Mouse (Mus musculus): Measurements from ENCODE around the gene Gtf2f2. TPM values are rescaled to one million over a fixed set of nuclear protein-coding genes. Genes with fewer than 3 reads are reported as not detected.

Gtf2f2 gene
- polyA plus RNA-seq, 1 experiment from 2014 or later: 39.5 TPM

GRCm38 (mm10) chr14:75989168-75989567 lies 21.5 kb downstream of the Gtf2f2 start:
- no peak overlapping the region for H3K4me2 ChIP-seq (replicated peaks)
- no peak for ATAC-seq (ENCODE audit: insufficient number of reproducible peaks, insufficient read depth, low FRiP score, low TSS enrichment)
- H3K9me3 ChIP-seq: no peaks in the 10 kb centered on the region
- no peak overlapping the region for H3K9ac ChIP-seq
- H3K36me3 ChIP-seq: no peaks in the 10 kb centered on the region
- no peaks in the 10 kb centered on the region for H3K4me1 ChIP-seq
- no peak overlapping the region for H3K27ac ChIP-seq
- H3K27me3 ChIP-seq: no peaks in the 10 kb centered on the region
- H3K4me3 ChIP-seq: no peak overlapping the region
- WGBS: 82% methylated on average over 1 of the region's 1 CpGs

- no peak for ATAC-seq (ENCODE audit: insufficient number of reproducible peaks, insufficient read depth, low FRiP score, low TSS enrichment)
- Histone ChIP-seq H3K27ac (no peak overlapping the region), H3K36me3 (no peaks in the 10 kb centered on the region), H3K9me3 (no peaks in the 10 kb centered on the region), H3K9ac (no peak overlapping the region), H3K4me2 (replicated peaks) (no peak overlapping the region), H3K27me3 (no peaks in the 10 kb centered on the region), H3K4me3 (no peak overlapping the region), H3K4me1 (no peaks in the 10 kb centered on the region)
- 82% methylated on average over 7 of the region's 7 CpGs for WGBS
Observed at GRCm38 (mm10) chr14:75986878-75987483, 23.7 kb downstream of the Gtf2f2 start.

- H3K9me3 ChIP-seq: no peaks in the 10 kb centered on the region
- H3K4me2 ChIP-seq (replicated peaks): no peak overlapping the region
- no peaks in the 10 kb centered on the region for H3K36me3 ChIP-seq
- no peak overlapping the region for H3K4me3 ChIP-seq
- no peak overlapping the region for H3K9ac ChIP-seq
- ATAC-seq (ENCODE audit: insufficient number of reproducible peaks, insufficient read depth, low FRiP score, low TSS enrichment): no peak
- 57% methylated on average over 4 of the region's 4 CpGs for WGBS
- H3K27ac ChIP-seq: no peak overlapping the region
- H3K4me1 ChIP-seq: no peaks in the 10 kb centered on the region
- no peaks in the 10 kb centered on the region for H3K27me3 ChIP-seq
Observed at GRCm38 (mm10) chr14:75985112-75985511, 25.6 kb downstream of the Gtf2f2 start.

- no peaks in the 10 kb centered on the region for H3K9me3 ChIP-seq
- H3K9ac ChIP-seq: no peak overlapping the region
- no peak for ATAC-seq (ENCODE audit: insufficient number of reproducible peaks, insufficient read depth, low FRiP score, low TSS enrichment)
- no peaks in the 10 kb centered on the region for H3K27me3 ChIP-seq
- no peaks in the 10 kb centered on the region for H3K4me1 ChIP-seq
- 85% methylated on average over 2 of the region's 2 CpGs for WGBS
- no peak overlapping the region for H3K27ac ChIP-seq
- H3K4me2 ChIP-seq (replicated peaks): no peak overlapping the region
- H3K4me3 ChIP-seq: no peak overlapping the region
- no peaks in the 10 kb centered on the region for H3K36me3 ChIP-seq
Observed at GRCm38 (mm10) chr14:75983891-75984290, 26.8 kb downstream of the Gtf2f2 start.

GRCm38 (mm10) chr14:75981231-75981630 lies 29.4 kb downstream of the Gtf2f2 start:
- 74% methylated on average over 3 of the region's 3 CpGs for WGBS
- Histone ChIP-seq H3K36me3 (no peaks in the 10 kb centered on the region), H3K4me2 (replicated peaks) (no peak overlapping the region), H3K9me3 (no peaks in the 10 kb centered on the region), H3K4me3 (no peak overlapping the region), H3K27me3 (no peaks in the 10 kb centered on the region), H3K9ac (no peak overlapping the region), H3K4me1 (no peaks in the 10 kb centered on the region), H3K27ac (no peak overlapping the region)
- ATAC-seq (ENCODE audit: insufficient number of reproducible peaks, insufficient read depth, low FRiP score, low TSS enrichment): no peak

- Histone ChIP-seq H3K4me2 (replicated peaks) (no peak overlapping the region), H3K27me3 (no peaks in the 10 kb centered on the region), H3K4me1 (peaks cover 4% of the 10 kb centered on the region; the same call in 1 of the 2 replicates), H3K9me3 (no peaks in the 10 kb centered on the region), H3K4me3 (no peak overlapping the region), H3K27ac (no peak overlapping the region), H3K9ac (no peak overlapping the region), H3K36me3 (no peaks in the 10 kb centered on the region)
- WGBS: 52% methylated on average over 3 of the region's 3 CpGs
- ATAC-seq (ENCODE audit: insufficient number of reproducible peaks, insufficient read depth, low FRiP score, low TSS enrichment): no peak
Observed at GRCm38 (mm10) chr14:75976107-75976506, 34.6 kb downstream of the Gtf2f2 start.

GRCm38 (mm10) chr14:75967291-75967690 lies 43.4 kb downstream of the Gtf2f2 start:
- ATAC-seq (ENCODE audit: insufficient number of reproducible peaks, insufficient read depth, low FRiP score, low TSS enrichment): no peak
- Histone ChIP-seq H3K36me3 (no peaks in the 10 kb centered on the region), H3K27me3 (no peaks in the 10 kb centered on the region), H3K9me3 (no peaks in the 10 kb centered on the region), H3K4me1 (peaks cover 4% of the 10 kb centered on the region), H3K4me3 (no peak overlapping the region), H3K4me2 (replicated peaks) (no peak overlapping the region), H3K27ac (no peak overlapping the region), H3K9ac (no peak overlapping the region)
- 74% methylated on average over 5 of the region's 5 CpGs for WGBS

- Histone ChIP-seq H3K4me3 (no peak overlapping the region), H3K4me2 (replicated peaks) (no peak overlapping the region), H3K27me3 (no peaks in the 10 kb centered on the region), H3K36me3 (no peaks in the 10 kb centered on the region), H3K9ac (no peak overlapping the region), H3K4me1 (peaks cover 4% of the 10 kb centered on the region), H3K27ac (no peak overlapping the region), H3K9me3 (no peaks in the 10 kb centered on the region)
- no peak for ATAC-seq (ENCODE audit: insufficient number of reproducible peaks, insufficient read depth, low FRiP score, low TSS enrichment)
- WGBS: 92% methylated on average over 1 of the region's 1 CpGs
Observed at GRCm38 (mm10) chr14:75964433-75964832, 46.2 kb downstream of the Gtf2f2 start.

- Histone ChIP-seq H3K27me3 (no peaks in the 10 kb centered on the region), H3K4me1 (peaks cover 4% of the 10 kb centered on the region), H3K27ac (no peak overlapping the region), H3K4me2 (replicated peaks) (no peak overlapping the region), H3K4me3 (no peak overlapping the region), H3K9ac (no peak overlapping the region), H3K9me3 (no peaks in the 10 kb centered on the region), H3K36me3 (no peaks in the 10 kb centered on the region)
- WGBS: 76% methylated on average over 5 of the region's 5 CpGs
- no peak for ATAC-seq (ENCODE audit: insufficient number of reproducible peaks, insufficient read depth, low FRiP score, low TSS enrichment)
Observed at GRCm38 (mm10) chr14:75964000-75964399, 46.7 kb downstream of the Gtf2f2 start.

GRCm38 (mm10) chr14:75963215-75963614 lies 47.5 kb downstream of the Gtf2f2 start:
- Histone ChIP-seq H3K36me3 (no peaks in the 10 kb centered on the region), H3K9me3 (no peaks in the 10 kb centered on the region), H3K4me1 (peaks cover 4% of the 10 kb centered on the region), H3K27me3 (no peaks in the 10 kb centered on the region), H3K4me2 (replicated peaks) (no peak overlapping the region), H3K4me3 (no peak overlapping the region), H3K27ac (no peak overlapping the region), H3K9ac (no peak overlapping the region)
- WGBS: 55% methylated on average over 5 of the region's 5 CpGs
- ATAC-seq (ENCODE audit: insufficient number of reproducible peaks, insufficient read depth, low FRiP score, low TSS enrichment): no peak

- Histone ChIP-seq H3K9me3 (no peaks in the 10 kb centered on the region), H3K9ac (no peak overlapping the region), H3K4me2 (replicated peaks) (no peak overlapping the region), H3K4me3 (no peak overlapping the region), H3K27me3 (no peaks in the 10 kb centered on the region), H3K27ac (no peak overlapping the region), H3K36me3 (no peaks in the 10 kb centered on the region), H3K4me1 (peaks cover 4% of the 10 kb centered on the region)
- 77% methylated on average over 9 of the region's 9 CpGs for WGBS
- no peak for ATAC-seq (ENCODE audit: insufficient number of reproducible peaks, insufficient read depth, low FRiP score, low TSS enrichment)
Observed at GRCm38 (mm10) chr14:75962250-75962649, 48.4 kb downstream of the Gtf2f2 start.

GRCm38 (mm10) chr14:75954766-75955165 lies 55.9 kb downstream of the Gtf2f2 start, which contains the start of gene Kctd4:
Kctd4 (plus strand) TSS chr14:75955009.
- Histone ChIP-seq H3K4me3 (no peak within 1 kb of the TSS), H3K4me1 (0 out of 2 replicates have a peak, but pooled peaks cover 6% of the 10 kb centered on the region), H3K27me3 (no peaks in the 10 kb centered on the region), H3K9me3 (no peaks in the 10 kb centered on the region), H3K9ac (no peak within 1 kb of the TSS), H3K4me2 (replicated peaks) (no peak within 1 kb of the TSS), H3K27ac (no peak within 1 kb of the TSS), H3K36me3 (no peaks in the 10 kb centered on the region)
- no peak for ATAC-seq (ENCODE audit: insufficient number of reproducible peaks, insufficient read depth, low FRiP score, low TSS enrichment)
- whole genome bisulfite sequencing: 84% methylated on average over 7 of the region's 7 CpGs
